Mouse (Mus musculus) midbrain, embryonic 11.5 days (tissue): Measurements from ENCODE around the gene Zfp683. TPM values are rescaled to one million over a fixed set of nuclear protein-coding genes. Genes with fewer than 3 reads are reported as not detected.

Source experiments
- ATAC-seq: fragments of 200-750 bp; cut with Nextera tagmentation; 2 replicates; pipeline ENCODE4 v1.8.0; 2017; ENCODE audit warnings: moderate TSS enrichment, moderate library complexity; ENCODE audit not compliant: low FRiP score
- DNase-seq: peaks from one replicate; pipeline ENCODE4 v3.0.0; 2015; ENCODE audit warnings: low spot score; ENCODE audit errors: missing footprints
- H3K27ac ChIP-seq: fragments of 300-500 bp; sonication (generic); 2 replicates; pipeline ENCODE4 v1.5.1; 2014; ENCODE audit warnings: low read depth, low read length
- H3K27me3 ChIP-seq: fragments of 300-500 bp; sonication (generic); 2 replicates; pipeline ENCODE4 v1.6.1; 2014; ENCODE audit warnings: mild to moderate bottlenecking, low read length, moderate library complexity, mixed read lengths; ENCODE audit not compliant: control insufficient read depth, insufficient read depth
- H3K36me3 ChIP-seq: fragments of 300-500 bp; sonication (generic); 2 replicates; pipeline ENCODE4 v1.6.1; 2014; ENCODE audit warnings: mild to moderate bottlenecking, low read length, moderate library complexity, mixed read lengths; ENCODE audit not compliant: control insufficient read depth, insufficient read depth
- H3K4me1 ChIP-seq: fragments of 300-500 bp; sonication (generic); 2 replicates; pipeline ENCODE4 v1.6.1; 2014; ENCODE audit warnings: low read length; ENCODE audit not compliant: control insufficient read depth, insufficient read depth
- H3K4me2 ChIP-seq: fragments of 300-500 bp; sonication (generic); 2 replicates; pipeline ENCODE4 v1.6.1; 2014; ENCODE audit warnings: mild to moderate bottlenecking, moderate library complexity
- H3K4me3 ChIP-seq: fragments of 300-500 bp; sonication (generic); 2 replicates; pipeline ENCODE4 v1.5.1; 2014; ENCODE audit warnings: low read depth, low read length
- H3K9ac ChIP-seq: fragments of 300-500 bp; sonication (generic); 2 replicates; pipeline ENCODE4 v1.6.1; 2014; ENCODE audit warnings: low read length
- H3K9me3 ChIP-seq: fragments of 300-500 bp; sonication (generic); 2 replicates; pipeline ENCODE4 v1.6.1; 2016; ENCODE audit warnings: low read length; ENCODE audit not compliant: control insufficient read depth
- WGBS: fragments of 180-500 bp; shearing (Covaris S2); extraction: QIAGEN DNeasy Blood & Tissue Kit; methylation state at CpG from one replicate; pipeline ENCODE4 v1.1.7; 2014; 5-methylcytosine and 5-hydroxymethylcytosine counted together
- polyA plus RNA-seq: library from polyadenylated mRNA; unstranded; fragments of >200 nt; fragmentation: Nextera tagmentation; extraction: Ambion mirVana; gene quantifications from 2 replicates; pipeline ENCODE4 v1.2.1, GENCODE M21; 2014

Zfp683 gene
- polyA plus RNA-seq, 1 experiment from 2014 or later, result not detected

DNA sequence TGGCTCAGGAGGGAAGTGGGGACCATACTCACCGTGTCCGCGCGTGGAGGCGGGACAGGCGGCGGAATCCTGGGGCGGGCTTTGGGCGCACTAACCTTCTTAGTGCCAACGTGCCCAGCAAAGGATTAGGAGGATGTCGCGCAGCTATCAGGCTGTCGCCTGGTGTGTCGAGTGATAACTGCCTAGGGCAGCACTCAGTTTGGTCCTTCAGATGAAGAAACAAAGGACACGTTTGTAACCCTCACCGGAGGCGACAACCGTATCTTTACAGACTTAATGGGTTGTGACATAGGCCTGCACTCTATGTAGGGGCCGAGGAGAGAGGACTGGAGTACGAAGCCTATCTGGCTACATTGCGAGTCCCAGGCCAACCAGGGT is 49.1 kb downstream of the Zfp683 start:
- no peaks in the 10 kb centered on the region for H3K36me3 ChIP-seq
- DNase-seq (no peak), ATAC-seq (peak; percentile 65)
- H3K4me2 ChIP-seq, result peak overlapping the region; percentile 70
- no peak overlapping the region for H3K27ac ChIP-seq
- no peaks in the 10 kb centered on the region for H3K9me3 ChIP-seq
- 3% methylated on average over 21 of the region's 21 CpGs for WGBS
- H3K4me3 ChIP-seq, result peak overlapping the region; percentile 74
- peak overlapping the region; percentile 70 for H3K9ac ChIP-seq
- no peaks in the 10 kb centered on the region for H3K27me3 ChIP-seq
- H3K4me1 ChIP-seq, result no peaks in the 10 kb centered on the region

DNA sequence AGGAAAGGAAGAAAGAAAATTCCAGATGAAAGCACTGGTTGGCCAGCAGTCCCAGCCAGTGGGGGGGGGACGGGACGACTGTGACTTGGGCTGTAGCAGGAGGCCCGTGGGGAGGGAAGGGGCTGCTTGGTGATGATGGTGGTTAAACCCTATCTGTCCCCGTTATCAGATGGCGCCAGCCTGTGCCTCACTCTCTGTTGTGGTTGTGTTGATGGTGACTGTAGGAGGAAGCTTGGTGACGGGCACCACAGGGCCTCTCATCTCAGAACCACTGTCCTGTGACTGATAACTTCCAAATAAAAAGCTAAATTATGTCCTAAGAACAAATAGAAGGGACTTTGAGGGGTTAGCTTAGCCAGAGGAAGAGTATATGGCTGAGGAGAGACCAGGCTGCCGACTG is 52.5 kb downstream of the Zfp683 start:
- Histone ChIP-seq H3K27me3 (no peaks in the 10 kb centered on the region), H3K4me3 (no peak overlapping the region), H3K36me3 (no peaks in the 10 kb centered on the region), H3K4me2 (no peak overlapping the region), H3K9ac (no peak overlapping the region), H3K9me3 (no peaks in the 10 kb centered on the region), H3K27ac (no peak overlapping the region), H3K4me1 (no peaks in the 10 kb centered on the region)
- DNase-seq, result peak; percentile 53
- 78% methylated on average over 7 of the region's 7 CpGs for WGBS
- no peak for ATAC-seq

DNA sequence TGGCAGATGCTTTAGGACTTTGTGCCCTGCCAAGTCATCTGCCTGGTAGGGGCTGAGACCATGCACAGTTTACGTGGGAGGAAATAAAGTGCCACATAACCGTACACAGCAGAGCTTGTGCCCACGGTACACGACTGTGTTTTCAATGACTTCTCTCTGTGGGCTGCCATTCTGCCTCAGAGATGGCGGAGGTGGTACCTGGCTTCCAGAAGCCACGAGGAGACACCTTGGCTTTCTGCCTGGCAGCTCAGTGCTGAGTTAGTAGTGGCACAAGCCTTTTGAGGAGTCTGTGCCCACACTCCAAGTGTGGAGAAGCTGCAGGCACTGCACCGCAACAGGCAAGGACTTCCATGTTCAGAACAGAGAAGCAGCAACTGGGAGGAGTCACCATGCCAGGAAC is 54.1 kb downstream of the Zfp683 start:
- no peak for ATAC-seq
- H3K36me3 ChIP-seq, result no peaks in the 10 kb centered on the region
- no peak overlapping the region for H3K27ac ChIP-seq
- H3K9ac ChIP-seq, result no peak overlapping the region
- no peak overlapping the region for H3K4me3 ChIP-seq
- H3K4me2 ChIP-seq, result no peak overlapping the region
- DNase-seq, result peak; percentile 33
- 89% methylated on average over 7 of the region's 7 CpGs for WGBS
- H3K9me3 ChIP-seq, result no peaks in the 10 kb centered on the region
- H3K27me3 ChIP-seq, result no peaks in the 10 kb centered on the region
- no peaks in the 10 kb centered on the region; the same call in 1 of the 2 replicates for H3K4me1 ChIP-seq

DNA sequence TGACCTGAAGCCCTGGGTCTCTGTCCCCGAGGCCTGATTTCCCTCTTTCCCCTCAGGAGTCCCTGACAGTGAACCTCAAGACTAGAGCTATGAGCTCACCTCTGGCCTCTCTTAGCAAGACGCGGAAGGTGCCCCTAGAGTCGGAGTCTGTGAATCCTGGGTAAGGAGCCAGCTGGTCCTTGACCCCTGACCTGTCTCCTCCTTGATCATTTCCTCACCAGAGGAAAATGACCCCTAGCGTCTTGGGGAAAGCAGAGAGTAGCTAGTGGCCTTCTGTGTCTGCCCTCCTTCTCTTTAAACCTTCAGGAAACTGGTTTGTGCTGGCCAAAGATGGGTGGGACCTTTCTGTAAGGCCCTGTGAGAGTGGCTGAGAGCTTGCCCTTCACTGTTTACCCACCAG is 54.6 kb downstream of the Zfp683 start:
- Histone ChIP-seq H3K27me3 (no peaks in the 10 kb centered on the region), H3K4me2 (no peak overlapping the region), H3K36me3 (no peaks in the 10 kb centered on the region), H3K4me1 (peaks cover 3% of the 10 kb centered on the region), H3K27ac (no peak overlapping the region), H3K9me3 (no peaks in the 10 kb centered on the region), H3K9ac (no peak overlapping the region), H3K4me3 (no peak overlapping the region)
- no peak for DNase-seq
- no peak for ATAC-seq
- 69% methylated on average over 5 of the region's 5 CpGs for WGBS

Other genes with a start within 250 kb of the Zfp683 start
- gene Rps6ka1, start 166.0 kb upstream of the Zfp683 start, polyA plus RNA-seq, result 22.2 and 25.2 TPM in 2 replicates
- 4,130 and 4,246 TPM in 2 replicates for gene Hmgn2, start 85.2 kb upstream of the Zfp683 start, polyA plus RNA-seq
- gene Dhdds, start 52.9 kb upstream of the Zfp683 start, polyA plus RNA-seq, result 38.9 and 42.4 TPM in 2 replicates
- 4.7 and 5.6 TPM in 2 replicates for gene Lin28a, start 35.0 kb upstream of the Zfp683 start, polyA plus RNA-seq
- 0.89 and 0.98 TPM in 2 replicates for gene Crybg2, start 7.0 kb downstream of the Zfp683 start, polyA plus RNA-seq
- 4.3 and 4.7 TPM in 2 replicates for gene Cd52, start 41.2 kb downstream of the Zfp683 start, polyA plus RNA-seq
- 3.0 and 4.7 TPM in 2 replicates for gene Ubxn11, start 48.7 kb downstream of the Zfp683 start, polyA plus RNA-seq
- 308 and 312 TPM in 2 replicates for gene Sh3bgrl3, start 75.0 kb downstream of the Zfp683 start, polyA plus RNA-seq
- 26.6 and 27.1 TPM in 2 replicates for gene Cep85, start 133.3 kb downstream of the Zfp683 start, polyA plus RNA-seq
- not detected in 2 replicates for gene Gm7534, start 149.2 kb downstream of the Zfp683 start, polyA plus RNA-seq
- not detected in 2 replicates for gene Catsper4, start 173.5 kb downstream of the Zfp683 start, polyA plus RNA-seq
- gene Cnksr1, start 184.6 kb downstream of the Zfp683 start, polyA plus RNA-seq, result 0.05 TPM in 1 of 2 replicates, not detected in the other
- 0.37 TPM in 1 of 2 replicates, not detected in the other for gene E130218I03Rik, start 189.8 kb downstream of the Zfp683 start, polyA plus RNA-seq
- 16.8 and 17.0 TPM in 2 replicates for gene Zfp593, start 191.8 kb downstream of the Zfp683 start, polyA plus RNA-seq
- gene Gm30191, start 193.1 kb downstream of the Zfp683 start, polyA plus RNA-seq, result 0.22 TPM in 1 of 2 replicates, not detected in the other
- gene Grrp1, start 200.3 kb downstream of the Zfp683 start, polyA plus RNA-seq, result 4.2 and 5.1 TPM in 2 replicates
- gene Pdik1l, start 234.1 kb downstream of the Zfp683 start, polyA plus RNA-seq, result 24.5 and 28.8 TPM in 2 replicates